Comparison of ENCODE assay signal across 13 mouse cellular contexts in genomic region chr9:123589240-123589910, GRCm38 (mm10). TPM values are rescaled to one million over a fixed set of nuclear protein-coding genes. Genes with fewer than 3 reads are reported as not detected.
A peak's percentile ranks its signal among the peaks of the same experiment; 100 is the strongest.
DNase-seq lines count a peak whose midpoint lies in the region; ATAC-seq and TF ChIP-seq lines count a peak whose summit lies in the region.
"Had no signal": no experiment of that assay in that cellular context is flagged by ENCODE, and none has a peak within 500 bp of the region (broad histone marks: within the 10 kb centered on the region; RNA-seq: fewer than 3 reads in every experiment).

No protein-coding gene starts in this region.

- no peaks in the 10 kb centered on the region for H3K27me3 ChIP-seq in liver, embryonic 14.5 days (ENCODE audit: control insufficient read depth, insufficient read depth, low read length)
- H3K27me3 ChIP-seq in heart, embryonic 10.5 days (ENCODE audit: insufficient read depth, poor library complexity, severe bottlenecking): no peaks in the 10 kb centered on the region
- H3K27me3 ChIP-seq: neural tube, embryonic 15.5 days had no signal

- no peak for TF ChIP-seq CTCF in liver, embryonic 14.5 days (IDR thresholded peaks at IDR 0.05; ENCODE audit: low read depth)

- 43% methylated on average over 7 of the region's 7 CpGs for WGBS in liver, embryonic 14.5 days (ENCODE audit: insufficient replicate concordance)
- 54% methylated on average over 7 of the region's 7 CpGs for WGBS in heart, embryonic 10.5 days

- ATAC-seq in liver, embryonic 14.5 days (ENCODE audit: insufficient read depth): peak; percentile 81; the same call in 1 of the 2 replicates

- intact Hi-C loops in left cerebral cortex, postnatal 4 days (cut with DNase I): loop anchor here (10.0 kb wide), 1 partner anchor 115 kb away; no protein-coding TSS in a partner anchor

- no peak overlapping the region for H3K4me2 ChIP-seq in liver, embryonic 14.5 days (ENCODE audit: low read depth)
- H3K4me2 ChIP-seq: neural tube, embryonic 15.5 days had no signal

- H3K4me1 ChIP-seq in liver, embryonic 14.5 days (replicated peaks; ENCODE audit: control insufficient read depth in 2 of 2, insufficient read depth in 2 of 2, low read length in 1 of 2): peaks cover 0 to 4% of the 10 kb centered on the region in 2 experiments; a peak in 2 of 4 replicates
- H3K4me1 ChIP-seq in heart, embryonic 10.5 days: no peaks in the 10 kb centered on the region
- H3K4me1 ChIP-seq: neural tube, embryonic 15.5 days had no signal

- peak; percentile 7 for DNase-seq in adrenal gland, postnatal 14 days
- DNase-seq in adrenal gland, adult 2 months: no peak
- peak; percentile 36 for DNase-seq in kidney, postnatal 10 days
- DNase-seq in liver, embryonic 14.5 days (ENCODE audit: low read depth in 3 of 3, low spot score in 3 of 3): peak in 1 of 3 experiments; percentile 4
- no peak for DNase-seq in left cerebral cortex, postnatal 4 days
- DNase-seq in heart, postnatal 4 days: no peak
- DNase-seq in heart, embryonic 10.5 days (ENCODE audit: low spot score): no peak
- DNase-seq in ovary, postnatal 10 days (ENCODE audit: low spot score): no peak
- DNase-seq: cerebellum, adult 8-10 months; heart, adult 11 months; heart, postnatal 14 days; right cerebral cortex, postnatal 4 days had no signal

- H3K9ac ChIP-seq in liver, embryonic 14.5 days (replicated peaks): no peak overlapping the region
- H3K9ac ChIP-seq: neural tube, embryonic 15.5 days had no signal

- H3K4me3 ChIP-seq in liver, embryonic 14.5 days (ENCODE audit: insufficient read depth in 1 of 2, low read depth in 2 of 2, low read length in 2 of 2): no peak overlapping the region
- H3K4me3 ChIP-seq in heart, embryonic 10.5 days: no peak overlapping the region
- H3K4me3 ChIP-seq: neural tube, embryonic 15.5 days had no signal

- peaks cover 9% of the 10 kb centered on the region for H3K36me3 ChIP-seq in liver, embryonic 14.5 days (replicated peaks; ENCODE audit: control insufficient read depth, insufficient read depth, low read depth)
- H3K36me3 ChIP-seq in heart, embryonic 10.5 days: peaks cover 35% of the 10 kb centered on the region

- TF ChIP-seq EP300 in liver, embryonic 14.5 days (IDR thresholded peaks at IDR 0.05; ENCODE audit: low read depth): no peak

- no peak overlapping the region for H3K27ac ChIP-seq in liver, embryonic 14.5 days
- no peak overlapping the region for H3K27ac ChIP-seq in heart, embryonic 10.5 days
- H3K27ac ChIP-seq: neural tube, embryonic 15.5 days had no signal

- H3K9me3 ChIP-seq in liver, embryonic 14.5 days (ENCODE audit: control insufficient read depth, low read length): no peaks in the 10 kb centered on the region
- no peaks in the 10 kb centered on the region for H3K9me3 ChIP-seq in heart, embryonic 10.5 days
- H3K9me3 ChIP-seq: neural tube, embryonic 15.5 days had no signal

RNA-seq across cellular contexts. Expression of gene Slc6a20b, which starts 43.0 kb away (rescaled TPM):
- not detected in 2 replicates for total RNA-seq in adrenal gland, postnatal 14 days (2021)
- under 1 TPM in 1 of 2 experiments, not detected in 1; 0.10 TPM for total RNA-seq in adrenal gland, adult 2 months (2021)
- not detected in 2 replicates for polyA plus RNA-seq in adrenal gland, adult 2 months (2012; rRNA removed)
- polyA plus RNA-seq in liver, embryonic 14.5 days (2012; rRNA removed): 0.13 and 0.22 TPM in 2 replicates
- 0.05 and 0.11 TPM in 2 replicates for polyA plus RNA-seq in liver, embryonic 14.5 days (2014; fragmentation: Nextera tagmentation; extraction: Ambion mirVana)
- under 1 TPM; 0.40 to 0.48 TPM for total RNA-seq in left cerebral cortex, postnatal 4 days (2021)
- total RNA-seq in heart, postnatal 4 days (2021): not detected
- 0.16 and 0.35 TPM in 2 replicates for polyA plus RNA-seq in heart, embryonic 10.5 days (2016; fragmentation: Nextera tagmentation; extraction: Ambion mirVana)
- total RNA-seq: heart, postnatal 14 days had no signal

RNA-seq across cellular contexts. Expression of gene Sacm1l, which starts 59.8 kb away (rescaled TPM):
- 112 and 125 TPM in 2 replicates for total RNA-seq in adrenal gland, postnatal 14 days (2021)
- total RNA-seq in adrenal gland, adult 2 months (2021): 100 to 1,000 TPM in 1 of 2 experiments, 10 to 100 TPM in 1; 75.2 to 160 TPM
- 1.8 and 2.3 TPM in 2 replicates for polyA plus RNA-seq in adrenal gland, adult 2 months (2012; rRNA removed)
- 6.6 and 9.9 TPM in 2 replicates for polyA plus RNA-seq in liver, embryonic 14.5 days (2012; rRNA removed)
- polyA plus RNA-seq in liver, embryonic 14.5 days (2014; fragmentation: Nextera tagmentation; extraction: Ambion mirVana): 25.8 and 28.7 TPM in 2 replicates
- total RNA-seq in left cerebral cortex, postnatal 4 days (2021): 10 to 100 TPM; 43.3 to 46.6 TPM
- 10 to 100 TPM; 44.6 to 47.0 TPM for total RNA-seq in heart, postnatal 4 days (2021)
- 42.6 and 48.6 TPM in 2 replicates for polyA plus RNA-seq in heart, embryonic 10.5 days (2016; fragmentation: Nextera tagmentation; extraction: Ambion mirVana)

Comparison
In these comparisons a context has a peak if more than half of its experiments do, and no peak if none do; other contexts are left out.
1. DNase-seq: peak in adrenal gland, postnatal 14 days (single experiment) and kidney, postnatal 10 days (single experiment); none in adrenal gland, adult 2 months (single experiment), left cerebral cortex, postnatal 4 days (single experiment), heart, postnatal 4 days (single experiment), heart, embryonic 10.5 days (single experiment) and ovary, postnatal 10 days (single experiment).